Mouse (Mus musculus) megakaryocyte, embryonic 14.5 days (primary cell): ENCODE measurements around the gene Alg9.

ENCODE experiments used
- FLI1 ChIP-seq: IDR thresholded peaks from 2 replicates; pipeline ENCODE4 v1.6.1; 2012; ENCODE audit warnings: low read length, inconsistent platforms, mixed read lengths
- GATA1 ChIP-seq: IDR thresholded peaks from 3 replicates; pipeline ENCODE4 v1.6.1; 2012; ENCODE audit warnings: mixed read lengths, low read length, inconsistent platforms, borderline replicate concordance

- TF ChIP-seq GATA1 = no peak
- no peak for TF ChIP-seq FLI1
These were observed 100.7 kb downstream of the Alg9 start for GRCm38 (mm10) chr9:50875470-50875869.
